Mouse (Mus musculus): Measurements from ENCODE around the gene Sccpdh. TPM values are rescaled to one million over a fixed set of nuclear protein-coding genes. Genes with fewer than 3 reads are reported as not detected.

Gene Sccpdh
- 87.5 and 91.5 TPM in 2 replicates for polyA plus RNA-seq (2015; fragmentation: Nextera tagmentation; extraction: Ambion mirVana)

DNA sequence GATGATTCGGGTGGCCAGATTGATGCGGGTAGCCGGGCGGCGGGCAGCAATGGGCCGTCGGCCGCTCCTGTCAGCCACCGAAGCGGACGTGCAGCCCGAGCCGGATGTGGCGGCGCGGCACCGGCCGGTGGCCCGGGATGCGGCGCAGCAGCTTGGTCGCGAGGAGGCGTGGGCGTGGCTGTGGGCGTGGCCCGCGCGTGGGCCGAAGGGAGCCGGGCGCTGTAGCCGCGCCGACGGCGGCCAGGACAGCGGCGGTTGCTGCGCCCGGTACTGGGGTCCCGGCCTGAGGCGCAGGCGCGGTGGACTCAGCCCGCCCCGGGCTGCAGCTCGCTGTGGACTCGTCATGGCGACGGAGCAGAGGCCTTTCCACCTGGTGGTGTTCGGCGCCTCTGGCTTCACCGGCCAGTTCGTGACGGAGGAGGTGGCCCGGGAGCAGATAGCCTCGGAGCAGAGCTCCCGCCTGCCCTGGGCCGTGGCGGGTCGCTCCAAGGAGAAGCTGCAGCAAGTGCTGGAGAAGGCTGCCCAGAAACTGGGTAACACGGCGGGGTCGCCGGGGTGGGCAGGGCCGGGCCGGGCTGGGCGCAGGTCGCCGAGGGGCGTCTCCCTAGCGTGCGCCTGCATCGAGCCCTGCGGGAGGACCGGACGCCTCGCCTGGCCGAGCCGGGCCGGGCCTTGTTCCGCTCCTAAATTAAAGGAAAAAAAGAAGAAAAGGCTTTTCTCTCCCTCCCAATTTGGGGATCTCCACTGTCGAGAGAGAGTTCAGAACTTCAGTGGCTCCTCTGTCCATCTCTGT, at the start of gene Sccpdh:
Gene Sccpdh, plus strand, starts transcription at position 198 of the 793 bp plus-strand sequence.
- Histone ChIP-seq H3K27ac (peak within 1 kb of the TSS; percentile 75), H3K9ac (peak within 1 kb of the TSS; percentile 77), H3K4me1 (peaks cover 16% of the 10 kb centered on the region), H3K4me2 (peak within 1 kb of the TSS; percentile 68), H3K27me3 (no peaks in the 10 kb centered on the region), H3K4me3 (peak within 1 kb of the TSS; percentile 70), H3K9me3 (replicated peaks) (no peaks in the 10 kb centered on the region), H3K36me3 (ENCODE audit: poor library complexity, severe bottlenecking) (peaks cover 12% of the 10 kb centered on the region)
- WGBS = under 1% methylated on average over 77 of the region's 84 CpGs
- peak; percentile 96 for ATAC-seq

DNA sequence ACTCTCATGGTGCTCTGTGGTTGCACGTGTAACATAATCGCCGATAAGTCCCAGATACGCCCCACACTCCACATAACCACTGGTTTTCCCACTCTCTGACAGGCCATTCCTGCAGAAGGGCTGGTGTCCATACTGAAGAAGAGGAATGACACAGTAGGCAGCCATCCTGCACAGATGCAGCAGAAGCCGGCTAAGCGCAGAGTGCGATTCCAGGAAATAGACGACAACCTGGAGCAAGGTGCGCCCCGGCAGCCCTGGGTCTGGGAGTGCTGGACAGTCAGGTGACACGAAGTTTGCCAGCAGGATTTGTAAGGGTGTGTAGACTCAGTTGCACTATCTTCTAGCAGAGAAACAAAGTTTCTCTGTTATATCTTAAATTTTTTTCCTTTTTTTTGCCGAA, 45.3 kb upstream of the Sccpdh start:
- no peaks in the 10 kb centered on the region for H3K27me3 ChIP-seq
- no peak overlapping the region for H3K4me2 ChIP-seq
- H3K4me1 ChIP-seq = no peaks in the 10 kb centered on the region
- no peaks in the 10 kb centered on the region for H3K9me3 ChIP-seq (replicated peaks)
- no peak overlapping the region for H3K9ac ChIP-seq
- ATAC-seq = no peak
- H3K27ac ChIP-seq = no peak overlapping the region
- H3K4me3 ChIP-seq = no peak overlapping the region
- WGBS = 92% methylated on average over 12 of the region's 12 CpGs
- peaks cover 23% of the 10 kb centered on the region for H3K36me3 ChIP-seq (ENCODE audit: poor library complexity, severe bottlenecking)

DNA sequence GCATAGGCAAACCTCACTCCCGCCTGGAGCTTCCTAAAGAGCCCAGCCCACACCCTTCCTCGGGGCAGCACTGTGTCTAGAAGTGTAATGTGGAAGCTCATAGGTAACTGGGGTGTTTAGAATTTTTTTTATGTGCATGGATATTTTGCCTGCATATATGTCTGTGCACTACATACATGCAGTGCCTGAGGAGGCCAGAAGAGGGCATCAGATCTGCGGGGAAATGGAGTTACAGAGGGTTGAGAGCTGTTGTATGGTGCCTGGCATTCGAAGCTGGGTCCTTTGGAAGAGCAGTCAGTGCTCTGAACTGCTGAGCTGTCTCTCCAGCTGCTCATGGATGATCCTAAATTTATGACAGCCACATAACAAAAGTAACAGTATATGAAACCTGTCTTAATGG, 44.4 kb upstream of the Sccpdh start:
- no peaks in the 10 kb centered on the region for H3K27me3 ChIP-seq
- no peak overlapping the region for H3K27ac ChIP-seq
- 67% methylated on average over 4 of the region's 4 CpGs for WGBS
- no peak for ATAC-seq
- no peak overlapping the region for H3K9ac ChIP-seq
- peaks cover 25% of the 10 kb centered on the region for H3K36me3 ChIP-seq (ENCODE audit: poor library complexity, severe bottlenecking)
- no peaks in the 10 kb centered on the region for H3K4me1 ChIP-seq
- no peaks in the 10 kb centered on the region for H3K9me3 ChIP-seq (replicated peaks)
- no peak overlapping the region for H3K4me2 ChIP-seq
- H3K4me3 ChIP-seq = no peak overlapping the region

DNA sequence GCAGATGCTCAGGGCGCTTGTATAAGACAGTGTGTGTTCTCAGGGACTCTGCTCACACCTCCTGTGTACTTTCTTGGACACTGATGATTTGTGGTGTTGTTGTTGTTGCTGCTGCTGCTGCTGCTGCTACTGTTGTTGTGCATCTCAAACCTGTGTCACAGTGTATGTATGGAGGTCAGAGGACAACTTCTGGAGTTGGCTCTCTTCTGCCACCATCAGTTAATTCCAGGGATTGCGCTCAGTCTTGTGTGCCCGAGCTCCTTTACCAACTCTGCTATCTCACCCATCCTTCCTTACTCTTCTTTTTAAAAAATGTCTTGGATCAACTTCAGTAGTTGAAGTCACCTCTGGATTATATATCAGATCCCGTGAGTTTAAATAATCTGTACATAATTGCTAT, 43.7 kb upstream of the Sccpdh start:
- 64% methylated on average over 4 of the region's 4 CpGs for WGBS
- no peak overlapping the region for H3K9ac ChIP-seq
- peak; percentile 21; the same call in 1 of the 2 replicates for ATAC-seq
- no peaks in the 10 kb centered on the region for H3K9me3 ChIP-seq (replicated peaks)
- no peaks in the 10 kb centered on the region for H3K27me3 ChIP-seq
- no peak overlapping the region for H3K4me3 ChIP-seq
- H3K4me1 ChIP-seq = 0 out of 2 replicates have a peak, but pooled peaks cover under 1% of the 10 kb centered on the region
- H3K27ac ChIP-seq = no peak overlapping the region
- H3K4me2 ChIP-seq = no peak overlapping the region
- peaks cover 25% of the 10 kb centered on the region for H3K36me3 ChIP-seq (ENCODE audit: poor library complexity, severe bottlenecking)

DNA sequence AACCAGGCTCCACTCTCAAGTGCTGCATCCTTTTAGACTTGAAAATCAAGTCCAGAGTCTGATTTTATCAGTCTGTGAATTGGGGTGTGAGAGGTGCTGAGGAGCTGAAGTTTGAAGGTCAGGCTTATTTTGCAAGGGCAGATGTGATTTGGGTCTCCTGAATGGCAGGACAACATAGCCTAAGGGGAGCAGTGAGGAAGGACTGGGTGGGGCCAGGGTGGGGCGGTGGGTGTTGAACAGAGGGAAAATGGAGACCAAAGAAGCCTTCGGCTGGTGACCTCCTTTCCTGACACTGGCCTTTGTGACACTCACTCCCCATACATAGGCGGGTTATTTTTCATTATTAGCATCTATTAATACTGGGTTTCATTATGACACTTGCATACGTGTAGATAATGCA, 40.2 kb upstream of the Sccpdh start:
- no peak for ATAC-seq
- 85% methylated on average over 4 of the region's 4 CpGs for WGBS
- Histone ChIP-seq H3K4me3 (no peak overlapping the region), H3K4me2 (no peak overlapping the region), H3K4me1 (0 out of 2 replicates have a peak, but pooled peaks cover 5% of the 10 kb centered on the region), H3K9me3 (replicated peaks) (no peaks in the 10 kb centered on the region), H3K27ac (no peak overlapping the region), H3K9ac (no peak overlapping the region), H3K36me3 (ENCODE audit: poor library complexity, severe bottlenecking) (peaks cover 25% of the 10 kb centered on the region), H3K27me3 (no peaks in the 10 kb centered on the region)

DNA sequence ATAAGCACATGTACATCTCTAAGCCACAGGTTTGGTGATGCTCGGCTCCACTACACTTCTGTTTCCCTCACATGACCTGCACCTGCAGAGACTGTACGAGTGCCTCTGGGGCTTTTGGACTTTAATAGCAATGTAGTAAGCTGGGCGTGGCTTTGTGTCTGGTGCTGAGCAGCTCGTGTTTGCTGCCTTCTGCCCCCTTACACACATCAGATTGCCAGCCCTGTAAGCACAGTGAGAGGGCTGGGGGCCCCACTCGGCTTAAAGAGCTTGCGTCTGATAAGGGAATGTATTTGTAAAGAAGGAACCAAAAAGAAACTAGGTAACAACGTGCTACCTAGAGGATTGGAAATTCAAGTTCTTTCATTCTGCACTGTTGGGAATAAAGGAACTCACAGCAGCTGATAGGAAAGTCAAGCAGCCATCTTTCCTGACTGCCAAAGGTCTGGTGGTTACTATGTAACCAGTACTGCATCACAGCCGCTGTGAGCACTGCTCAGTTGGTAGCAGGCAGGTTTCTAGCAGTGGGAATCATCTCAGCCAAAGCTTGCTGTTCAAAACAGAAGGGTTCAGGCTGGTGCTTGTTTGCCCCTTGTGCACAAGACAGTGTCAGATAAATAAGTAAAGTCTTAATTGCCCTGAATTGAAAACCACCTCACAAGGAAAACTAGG, 39.4 kb upstream of the Sccpdh start:
- H3K4me1 ChIP-seq = 0 out of 2 replicates have a peak, but pooled peaks cover 5% of the 10 kb centered on the region
- H3K27ac ChIP-seq = no peak overlapping the region
- H3K4me3 ChIP-seq = no peak overlapping the region
- H3K9me3 ChIP-seq (replicated peaks) = no peaks in the 10 kb centered on the region
- no peak overlapping the region for H3K9ac ChIP-seq
- WGBS = 73% methylated on average over 8 of the region's 8 CpGs
- H3K36me3 ChIP-seq (ENCODE audit: poor library complexity, severe bottlenecking) = peaks cover 19% of the 10 kb centered on the region
- H3K4me2 ChIP-seq = no peak overlapping the region
- H3K27me3 ChIP-seq = no peaks in the 10 kb centered on the region
- no peak for ATAC-seq

DNA sequence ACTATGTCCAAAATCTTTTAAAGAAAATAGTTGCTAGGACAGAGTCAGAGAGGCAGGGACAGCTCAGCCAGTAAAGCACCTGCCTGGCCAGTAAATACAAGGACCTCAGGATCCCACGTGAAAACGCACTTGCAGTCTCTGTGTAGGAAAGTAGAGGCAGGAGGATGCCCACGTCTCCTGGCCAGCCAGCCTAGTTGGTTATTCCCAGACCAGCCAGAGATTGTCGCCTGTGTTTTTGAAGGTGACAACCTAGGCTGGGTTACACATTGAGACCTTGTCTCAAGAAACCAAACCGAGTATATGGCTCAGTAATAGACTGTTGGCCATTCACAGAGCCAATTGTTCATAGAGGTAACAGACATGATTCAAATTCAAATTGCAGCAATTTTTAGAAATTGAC, 38.7 kb upstream of the Sccpdh start:
- Histone ChIP-seq H3K9me3 (replicated peaks) (no peaks in the 10 kb centered on the region), H3K27me3 (no peaks in the 10 kb centered on the region), H3K27ac (no peak overlapping the region), H3K36me3 (ENCODE audit: poor library complexity, severe bottlenecking) (peaks cover 17% of the 10 kb centered on the region), H3K9ac (no peak overlapping the region), H3K4me2 (no peak overlapping the region), H3K4me1 (0 out of 2 replicates have a peak, but pooled peaks cover 5% of the 10 kb centered on the region), H3K4me3 (no peak overlapping the region)
- 73% methylated on average over 5 of the region's 5 CpGs for WGBS
- no peak for ATAC-seq

DNA sequence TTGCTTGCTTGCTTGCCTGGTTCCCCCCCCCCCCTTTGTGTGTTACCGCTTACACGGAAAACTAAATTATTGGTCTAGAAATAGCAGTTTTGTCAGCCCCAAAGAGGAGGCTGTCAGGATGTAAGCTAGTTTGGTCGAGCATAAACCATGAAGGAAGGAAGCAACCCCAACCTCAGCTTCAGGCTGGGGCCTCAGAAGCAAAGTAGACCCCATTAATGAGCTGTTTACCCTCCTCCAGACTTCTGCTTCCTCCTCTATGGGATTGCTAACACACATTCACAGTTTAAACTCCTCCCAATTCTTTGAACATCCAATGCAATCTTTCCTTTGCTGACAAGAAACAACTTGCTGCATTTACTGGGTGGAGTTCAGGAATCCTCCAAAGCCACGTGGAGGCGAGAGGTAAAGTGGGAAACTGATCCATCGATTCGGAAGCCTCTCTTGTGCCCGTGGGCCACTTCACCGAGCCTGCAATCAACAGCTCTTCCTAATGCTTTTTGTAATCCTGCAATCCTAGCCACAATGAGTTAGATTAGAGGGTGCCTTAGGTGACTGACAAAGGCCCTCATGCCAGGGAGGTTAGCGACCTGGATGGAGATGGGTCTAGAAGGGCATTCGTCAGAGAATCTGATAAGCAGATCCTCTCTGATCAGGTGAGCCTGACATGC, 35.1 kb upstream of the Sccpdh start:
- WGBS = 83% methylated on average over 11 of the region's 11 CpGs
- no peak overlapping the region for H3K4me3 ChIP-seq
- H3K9me3 ChIP-seq (replicated peaks) = no peaks in the 10 kb centered on the region
- no peak overlapping the region for H3K27ac ChIP-seq
- no peaks in the 10 kb centered on the region for H3K27me3 ChIP-seq
- H3K9ac ChIP-seq = no peak overlapping the region
- 0 out of 2 replicates have a peak, but pooled peaks cover 2% of the 10 kb centered on the region for H3K36me3 ChIP-seq (ENCODE audit: poor library complexity, severe bottlenecking)
- no peak for ATAC-seq
- 0 out of 2 replicates have a peak, but pooled peaks cover 5% of the 10 kb centered on the region for H3K4me1 ChIP-seq
- no peak overlapping the region for H3K4me2 ChIP-seq

DNA sequence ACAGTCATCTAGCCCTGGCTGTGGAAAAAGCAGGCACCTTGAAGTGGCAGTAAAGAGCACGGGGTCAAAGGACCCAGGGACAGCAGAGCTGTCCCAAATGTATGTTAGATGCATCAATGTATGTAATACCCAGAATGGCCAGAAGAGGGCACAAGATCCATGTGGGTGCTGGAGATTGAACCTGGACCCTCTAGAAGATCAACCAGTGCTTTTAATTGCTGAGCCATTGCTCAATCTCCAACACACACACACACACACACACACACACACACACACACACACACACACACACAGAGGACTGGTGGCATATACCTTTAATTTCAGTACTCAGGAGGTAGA, 34.6 kb upstream of the Sccpdh start:
- WGBS = 33% methylated on average over 1 of the region's 1 CpGs
- no peak overlapping the region for H3K4me2 ChIP-seq
- no peaks in the 10 kb centered on the region for H3K36me3 ChIP-seq (ENCODE audit: poor library complexity, severe bottlenecking)
- no peaks in the 10 kb centered on the region for H3K27me3 ChIP-seq
- H3K9ac ChIP-seq = no peak overlapping the region
- no peak for ATAC-seq
- 0 out of 2 replicates have a peak, but pooled peaks cover 5% of the 10 kb centered on the region for H3K4me1 ChIP-seq
- no peaks in the 10 kb centered on the region for H3K9me3 ChIP-seq (replicated peaks)
- H3K27ac ChIP-seq = no peak overlapping the region
- H3K4me3 ChIP-seq = no peak overlapping the region

DNA sequence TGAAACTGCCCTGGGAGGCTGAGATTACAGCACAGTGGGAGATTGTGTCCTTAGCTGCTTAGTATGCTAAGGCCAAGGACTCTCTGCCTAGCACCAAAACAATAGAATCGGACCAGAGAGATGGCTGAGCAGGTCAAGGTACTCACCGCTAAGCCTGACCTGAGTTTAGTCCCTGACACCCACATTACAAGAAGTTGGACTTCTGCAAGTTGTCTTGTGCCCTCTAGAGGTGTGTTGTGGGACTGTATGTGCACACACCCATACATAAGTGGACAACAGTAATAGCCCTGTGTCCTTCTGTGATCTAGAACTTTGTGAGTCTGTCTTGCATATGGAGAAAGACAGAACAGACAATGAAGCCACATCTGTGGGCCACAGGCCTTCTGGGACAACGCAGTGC, 33.9 kb upstream of the Sccpdh start:
- ATAC-seq = no peak
- Histone ChIP-seq H3K27me3 (no peaks in the 10 kb centered on the region), H3K4me3 (no peak overlapping the region), H3K9ac (no peak overlapping the region), H3K4me2 (no peak overlapping the region), H3K36me3 (ENCODE audit: poor library complexity, severe bottlenecking) (no peaks in the 10 kb centered on the region), H3K4me1 (0 out of 2 replicates have a peak, but pooled peaks cover 5% of the 10 kb centered on the region), H3K9me3 (replicated peaks) (no peaks in the 10 kb centered on the region), H3K27ac (no peak overlapping the region)
- 90% methylated on average over 3 of the region's 3 CpGs for WGBS

DNA sequence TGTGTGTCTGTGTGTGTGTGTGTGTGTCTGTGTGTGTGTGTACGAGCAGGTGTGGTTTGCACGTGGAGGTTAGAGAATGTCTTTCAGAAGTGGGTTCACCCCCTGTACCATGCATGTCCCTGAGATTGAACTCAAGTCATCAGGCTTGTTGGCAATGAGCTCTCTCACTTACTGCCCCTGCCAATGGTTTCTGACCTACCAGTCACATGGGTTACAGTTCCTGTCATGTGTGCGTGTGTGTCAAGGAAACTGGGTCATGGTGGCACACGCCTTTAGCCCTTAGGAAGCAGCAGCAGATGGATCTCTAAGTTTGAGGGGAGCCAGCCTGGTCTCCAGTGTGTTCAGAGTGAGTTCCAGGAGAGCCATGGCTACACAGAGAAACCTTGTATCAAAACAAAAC, 25.3 kb upstream of the Sccpdh start:
- WGBS = 86% methylated on average over 4 of the region's 4 CpGs
- 0 out of 2 replicates have a peak, but pooled peaks cover 3% of the 10 kb centered on the region for H3K4me1 ChIP-seq
- H3K27ac ChIP-seq = no peak overlapping the region
- no peaks in the 10 kb centered on the region for H3K9me3 ChIP-seq (replicated peaks)
- no peaks in the 10 kb centered on the region for H3K27me3 ChIP-seq
- H3K9ac ChIP-seq = no peak overlapping the region
- ATAC-seq = no peak
- H3K4me2 ChIP-seq = no peak overlapping the region
- no peak overlapping the region for H3K4me3 ChIP-seq
- H3K36me3 ChIP-seq (ENCODE audit: poor library complexity, severe bottlenecking) = no peaks in the 10 kb centered on the region

DNA sequence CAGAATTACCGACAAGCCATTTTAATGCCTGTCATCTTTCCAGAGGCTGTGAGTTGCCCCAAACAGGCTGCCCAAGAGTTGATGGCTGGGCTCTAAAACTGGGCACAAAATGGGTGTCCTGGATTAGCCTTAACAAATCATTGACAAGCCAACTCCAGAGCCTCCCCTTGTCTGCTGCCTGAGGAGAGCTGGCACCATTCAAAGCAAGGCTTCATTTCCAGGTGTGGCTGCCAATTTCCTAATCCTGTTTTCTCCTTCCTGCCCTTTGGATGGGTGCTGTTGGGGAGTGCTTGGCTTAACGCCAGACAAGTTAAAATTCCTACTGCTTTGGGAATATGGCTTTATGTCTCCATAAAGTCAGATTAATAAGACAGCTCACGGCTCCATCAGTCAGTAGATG, 23.9 kb upstream of the Sccpdh start:
- WGBS = 75% methylated on average over 3 of the region's 3 CpGs
- ATAC-seq = no peak

More for the DNA sequence above, 23.9 kb upstream of the Sccpdh start:
- no peak overlapping the region for H3K9ac ChIP-seq
- H3K27ac ChIP-seq = no peak overlapping the region
- H3K27me3 ChIP-seq = no peaks in the 10 kb centered on the region
- H3K9me3 ChIP-seq (replicated peaks) = no peaks in the 10 kb centered on the region
- no peaks in the 10 kb centered on the region for H3K36me3 ChIP-seq (ENCODE audit: poor library complexity, severe bottlenecking)
- H3K4me1 ChIP-seq = 0 out of 2 replicates have a peak, but pooled peaks cover 3% of the 10 kb centered on the region
- H3K4me3 ChIP-seq = no peak overlapping the region
- H3K4me2 ChIP-seq = no peak overlapping the region
